Mouse (Mus musculus) liver, adult 2 months (tissue): ENCODE measurements around the gene Olfml2b. TPM values are rescaled to one million over a fixed set of nuclear protein-coding genes. Genes with fewer than 3 reads are reported as not detected.

Experiments used
- DNase-seq: peaks from one replicate; pipeline ENCODE4 v3.0.0-alpha.2; 2011; ENCODE audit warnings: low read depth, low spot score; ENCODE audit errors: extremely low read depth
- H3K27ac ChIP-seq: fragments of 200-500 bp; replicated peaks from 2 replicates; pipeline ENCODE4 v1.5.1; 2012; ENCODE audit warnings: low read depth, mild to moderate bottlenecking, control low read depth, inconsistent platforms, low read length; ENCODE audit not compliant: insufficient read depth
- H3K27me3 ChIP-seq: fragments of 200-500 bp; 2 replicates; pipeline ENCODE4 v1.6.1; 2012; ENCODE audit warnings: mild to moderate bottlenecking, moderate library complexity, low read length, inconsistent platforms; ENCODE audit not compliant: control insufficient read depth, insufficient read depth
- H3K36me3 ChIP-seq: fragments of 200-500 bp; 2 replicates; pipeline ENCODE4 v1.6.1; 2012; ENCODE audit warnings: low read length, inconsistent platforms; ENCODE audit not compliant: control insufficient read depth, insufficient read depth
- H3K4me1 ChIP-seq: fragments of 200-500 bp; 2 replicates; pipeline ENCODE4 v1.6.1; 2011; ENCODE audit warnings: low read length; ENCODE audit not compliant: control insufficient read depth, insufficient read depth
- H3K4me3 ChIP-seq: fragments of 200-500 bp; 2 replicates; pipeline ENCODE4 v1.5.1; 2011; ENCODE audit warnings: low read depth, mild to moderate bottlenecking, control low read depth, low read length, moderate library complexity; ENCODE audit not compliant: insufficient read depth
- H3K79me2 ChIP-seq: fragments of 200-500 bp; 2 replicates; pipeline ENCODE4 v1.6.1; 2012; ENCODE audit warnings: inconsistent platforms, mild to moderate bottlenecking, low read length, moderate library complexity; ENCODE audit not compliant: control insufficient read depth, insufficient read depth
- H3K9ac ChIP-seq: fragments of 200-500 bp; 2 replicates; pipeline ENCODE4 v1.6.1; 2012; ENCODE audit warnings: low read depth, mild to moderate bottlenecking, control low read depth, inconsistent platforms, low read length
- CTCF ChIP-seq: fragments of 200-500 bp; IDR thresholded peaks from 2 replicates; pipeline ENCODE4 v1.5.1; 2011; ENCODE audit warnings: low read depth, low read length, control low read depth
- POLR2A ChIP-seq: fragments of 200-500 bp; IDR thresholded peaks from 2 replicates; pipeline ENCODE4 v1.6.1; 2011; ENCODE audit warnings: low read length, control low read depth; ENCODE audit not compliant: insufficient read depth; ENCODE audit errors: extremely low read depth
- WGBS: fragments of 180-500 bp; shearing (Covaris S2); methylation state at CpG from one replicate; pipeline ENCODE4 v1.1.7; 2018; 5-methylcytosine and 5-hydroxymethylcytosine counted together
- polyA plus RNA-seq: library from polyadenylated mRNA; depleted of rRNA; stranded (reverse); fragments of >200 nt; gene quantifications from 2 replicates; pipeline ENCODE4 v1.2.3, GENCODE M21; 2012
- total RNA-seq: library from RNA; depleted of rRNA; stranded (reverse); fragments of >200 nt; gene quantifications from 2 replicates; pipeline ENCODE4 v1.2.3, GENCODE M21; 2014

The Olfml2b gene
- total and polyA plus RNA-seq, 2 experiments, result 0.37 to 0.46 TPM

- Histone ChIP-seq H3K9ac (no peak overlapping the region), H3K27me3 (no peaks in the 10 kb centered on the region), H3K27ac (no peak overlapping the region), H3K79me2 (no peaks in the 10 kb centered on the region), H3K4me3 (no peak overlapping the region), H3K4me1 (no peaks in the 10 kb centered on the region), H3K36me3 (peaks cover under 1% of the 10 kb centered on the region)
- no peak for TF ChIP-seq CTCF
- TF ChIP-seq POLR2A, result no peak
- DNase-seq, result no peak
- WGBS, result 80% methylated on average over 4 of the region's 4 CpGs
Measured at GRCm38 (mm10) chr1:170704911-170705594, 60.7 kb downstream of the Olfml2b start.

GRCm38 (mm10) chr1:170706046-170706445 lies 61.7 kb downstream of the Olfml2b start:
- Histone ChIP-seq H3K4me3 (no peak overlapping the region), H3K79me2 (no peaks in the 10 kb centered on the region), H3K27me3 (no peaks in the 10 kb centered on the region), H3K36me3 (peaks cover 2% of the 10 kb centered on the region), H3K4me1 (no peaks in the 10 kb centered on the region), H3K27ac (no peak overlapping the region), H3K9ac (no peak overlapping the region)
- TF ChIP-seq POLR2A, result no peak
- TF ChIP-seq CTCF, result no peak
- DNase-seq, result no peak
- 86% methylated on average over 4 of the region's 4 CpGs for WGBS

- WGBS, result 87% methylated on average over 3 of the region's 3 CpGs
- Histone ChIP-seq H3K27ac (no peak overlapping the region), H3K36me3 (peaks cover 2% of the 10 kb centered on the region), H3K9ac (no peak overlapping the region), H3K4me1 (no peaks in the 10 kb centered on the region), H3K79me2 (no peaks in the 10 kb centered on the region), H3K27me3 (no peaks in the 10 kb centered on the region), H3K4me3 (no peak overlapping the region)
- no peak for DNase-seq
- TF ChIP-seq POLR2A (no peak), CTCF (no peak)
Measured at GRCm38 (mm10) chr1:170709034-170709433, 64.7 kb downstream of the Olfml2b start.

GRCm38 (mm10) chr1:170709481-170709880 lies 65.1 kb downstream of the Olfml2b start:
- Histone ChIP-seq H3K9ac (no peak overlapping the region), H3K79me2 (no peaks in the 10 kb centered on the region), H3K27ac (no peak overlapping the region), H3K4me1 (no peaks in the 10 kb centered on the region), H3K27me3 (no peaks in the 10 kb centered on the region), H3K36me3 (peaks cover 2% of the 10 kb centered on the region), H3K4me3 (no peak overlapping the region)
- DNase-seq, result peak; percentile 49
- 76% methylated on average over 8 of the region's 8 CpGs for WGBS
- TF ChIP-seq POLR2A, result no peak
- no peak for TF ChIP-seq CTCF

GRCm38 (mm10) chr1:170709969-170710368 lies 65.6 kb downstream of the Olfml2b start:
- Histone ChIP-seq H3K79me2 (no peaks in the 10 kb centered on the region), H3K4me3 (no peak overlapping the region), H3K36me3 (peaks cover 2% of the 10 kb centered on the region), H3K4me1 (no peaks in the 10 kb centered on the region), H3K27me3 (no peaks in the 10 kb centered on the region), H3K9ac (no peak overlapping the region), H3K27ac (no peak overlapping the region)
- TF ChIP-seq CTCF (no peak), POLR2A (no peak)
- WGBS, result 87% methylated on average over 3 of the region's 3 CpGs
- DNase-seq, result no peak

- peaks cover 2% of the 10 kb centered on the region for H3K36me3 ChIP-seq
- DNase-seq, result no peak
- no peak overlapping the region for H3K9ac ChIP-seq
- no peaks in the 10 kb centered on the region for H3K4me1 ChIP-seq
- no peaks in the 10 kb centered on the region for H3K27me3 ChIP-seq
- WGBS, result 97% methylated on average over 7 of the region's 7 CpGs
- no peaks in the 10 kb centered on the region; the same call in 1 of the 2 replicates for H3K79me2 ChIP-seq
- no peak for TF ChIP-seq CTCF
- no peak for TF ChIP-seq POLR2A
- H3K4me3 ChIP-seq, result no peak overlapping the region
- no peak overlapping the region for H3K27ac ChIP-seq
Measured at GRCm38 (mm10) chr1:170711731-170712130, 67.4 kb downstream of the Olfml2b start.
